Mouse (Mus musculus) heart, postnatal 0 days (tissue): Measurements from ENCODE around the gene Mad2l2.

Experiments used
- CTCF ChIP-seq: IDR thresholded peaks from 2 replicates; pipeline ENCODE4 v1.5.1; 2016; ENCODE audit warnings: antibody characterized with exemption, control low read depth, low read depth
- EP300 ChIP-seq: IDR thresholded peaks from 2 replicates; pipeline ENCODE4 v1.6.1; 2016; ENCODE audit warnings: antibody characterized with exemption, low read depth

DNA sequence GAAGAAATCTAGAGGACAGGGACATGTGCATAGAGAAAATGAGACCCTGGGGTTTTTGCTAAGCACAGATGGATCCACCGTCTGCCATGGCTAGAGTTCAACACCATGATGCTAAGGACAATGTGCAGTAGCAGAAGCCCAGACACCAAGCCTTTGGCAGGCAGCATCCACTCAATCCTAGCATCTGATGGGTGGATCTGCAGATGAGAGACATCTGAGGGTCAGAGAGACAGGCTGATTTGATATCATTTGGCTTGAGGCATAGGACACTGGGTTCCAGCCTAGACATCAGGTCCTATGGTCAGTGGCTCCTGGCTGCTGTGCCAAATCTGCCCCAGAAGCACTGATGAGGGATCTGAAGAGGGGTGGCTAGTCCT is 49.6 kb upstream of the Mad2l2 start:
- no peak for TF ChIP-seq CTCF
- TF ChIP-seq EP300: no peak
